Mouse (Mus musculus) CD4-positive helper T cell, adult 2 months (primary cell): ENCODE measurements around the gene Ston2.
"Not testable (repeated sequence)": the region's sequence is repeated elsewhere in the genome, so short reads cannot be mapped to it uniquely, and the experiment has no call there.

Experiments used
- DNase-seq: peaks from one replicate; pipeline ENCODE4 v3.0.0-alpha.2; 2012; ENCODE audit warnings: low read depth, missing footprints, low spot score

The Ston2 gene

GRCm38 (mm10) chr12:91751893-91752597 is 36.1 kb downstream of the Ston2 start:
- no peak for DNase-seq

DNA sequence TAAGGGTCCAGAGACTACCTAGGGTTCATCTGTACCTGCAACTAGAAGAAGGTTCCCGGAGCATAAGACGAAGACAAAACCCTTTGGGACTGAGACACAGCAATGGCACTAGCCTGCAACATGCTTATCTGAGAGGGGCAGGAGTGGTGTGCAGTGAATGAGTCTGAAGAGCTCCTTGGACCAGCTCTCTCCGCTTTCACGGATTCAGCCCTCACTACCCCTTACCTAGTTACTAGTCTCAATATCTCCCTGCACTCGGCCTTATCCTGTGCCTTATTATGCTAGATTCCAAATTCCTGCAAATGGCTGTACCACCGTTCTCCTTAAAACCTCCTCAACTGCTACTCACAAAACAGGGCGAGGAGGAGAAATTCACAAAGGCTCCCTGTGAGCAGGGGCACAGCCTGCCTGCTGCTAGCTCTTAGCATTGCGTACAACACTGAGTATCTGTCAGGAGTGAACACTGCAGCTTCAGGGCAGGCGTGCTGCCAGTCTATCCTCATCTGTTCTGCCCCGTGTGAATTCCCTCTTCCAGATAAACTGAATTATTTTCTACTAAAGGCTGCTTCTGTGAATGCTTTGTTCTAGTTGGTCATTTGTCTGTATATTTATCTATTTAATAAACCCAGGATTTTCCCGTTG is 38.5 kb downstream of the Ston2 start:
- DNase-seq: no peak

GRCm38 (mm10) chr12:91748241-91748865 is 39.8 kb downstream of the Ston2 start:
- no peak for DNase-seq

GRCm38 (mm10) chr12:91746839-91747238 is 41.3 kb downstream of the Ston2 start:
- not testable (repeated sequence) for DNase-seq

GRCm38 (mm10) chr12:91745758-91746290 is 42.4 kb downstream of the Ston2 start:
- no peak for DNase-seq

GRCm38 (mm10) chr12:91744091-91744490 is 44.1 kb downstream of the Ston2 start:
- no peak for DNase-seq

GRCm38 (mm10) chr12:91742916-91743315 is 45.3 kb downstream of the Ston2 start:
- DNase-seq: no peak

DNA sequence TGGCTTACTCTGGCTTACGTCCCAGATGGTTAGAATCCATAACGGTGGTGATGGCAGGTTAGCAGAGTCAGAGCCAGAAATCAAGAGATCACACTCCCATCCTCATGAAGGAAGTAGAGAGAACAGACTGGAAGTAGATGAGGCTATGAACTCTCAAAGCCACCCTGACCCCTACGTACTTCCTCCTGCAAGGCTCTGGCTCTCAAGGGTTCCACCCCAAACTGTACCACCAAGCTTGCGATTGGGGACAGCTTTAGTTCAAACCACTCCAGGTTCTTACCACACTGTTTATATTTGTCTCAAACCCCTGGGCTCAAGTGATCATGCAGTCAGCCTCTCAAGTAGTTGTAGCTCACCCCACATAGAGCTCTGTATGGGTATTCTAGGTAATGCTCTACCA is 49.8 kb downstream of the Ston2 start:
- DNase-seq: no peak

DNA sequence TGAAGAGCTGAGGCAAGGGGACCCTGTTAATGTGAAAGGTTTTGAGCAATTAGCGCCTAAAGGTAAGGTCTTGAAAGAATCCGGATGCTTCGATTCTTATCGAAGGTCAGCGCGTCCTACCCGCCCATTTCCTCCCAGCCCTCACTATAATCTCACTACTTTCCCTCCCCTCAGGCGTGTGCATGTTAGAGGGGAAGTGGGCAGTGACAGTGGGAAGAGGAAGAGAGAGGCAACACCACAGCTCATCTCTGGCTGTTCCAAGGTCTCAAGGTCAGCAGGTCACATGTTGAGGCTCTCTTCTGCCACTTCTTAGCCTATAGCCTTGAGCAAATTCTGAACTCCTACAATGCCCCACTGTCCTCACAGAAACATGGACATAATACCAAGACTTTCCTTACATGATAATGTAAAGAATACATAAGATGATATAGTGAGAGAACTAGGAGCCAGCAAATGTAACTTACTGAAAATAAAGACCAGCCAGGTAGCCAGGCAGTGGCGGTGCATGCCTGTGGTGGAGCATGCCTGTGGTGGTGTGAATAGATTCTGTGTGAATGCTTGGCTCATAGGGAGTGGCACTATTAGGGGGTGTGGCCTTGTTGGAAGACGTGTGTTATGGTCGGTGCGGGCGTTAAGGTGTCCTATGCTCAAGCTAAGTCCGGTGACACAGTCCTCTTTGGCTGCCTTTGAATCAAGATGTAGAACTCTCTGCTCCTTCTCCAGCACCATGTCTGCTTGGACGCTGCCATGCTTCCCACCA is 51.8 kb downstream of the Ston2 start:
- peak; percentile 38 for DNase-seq

DNA sequence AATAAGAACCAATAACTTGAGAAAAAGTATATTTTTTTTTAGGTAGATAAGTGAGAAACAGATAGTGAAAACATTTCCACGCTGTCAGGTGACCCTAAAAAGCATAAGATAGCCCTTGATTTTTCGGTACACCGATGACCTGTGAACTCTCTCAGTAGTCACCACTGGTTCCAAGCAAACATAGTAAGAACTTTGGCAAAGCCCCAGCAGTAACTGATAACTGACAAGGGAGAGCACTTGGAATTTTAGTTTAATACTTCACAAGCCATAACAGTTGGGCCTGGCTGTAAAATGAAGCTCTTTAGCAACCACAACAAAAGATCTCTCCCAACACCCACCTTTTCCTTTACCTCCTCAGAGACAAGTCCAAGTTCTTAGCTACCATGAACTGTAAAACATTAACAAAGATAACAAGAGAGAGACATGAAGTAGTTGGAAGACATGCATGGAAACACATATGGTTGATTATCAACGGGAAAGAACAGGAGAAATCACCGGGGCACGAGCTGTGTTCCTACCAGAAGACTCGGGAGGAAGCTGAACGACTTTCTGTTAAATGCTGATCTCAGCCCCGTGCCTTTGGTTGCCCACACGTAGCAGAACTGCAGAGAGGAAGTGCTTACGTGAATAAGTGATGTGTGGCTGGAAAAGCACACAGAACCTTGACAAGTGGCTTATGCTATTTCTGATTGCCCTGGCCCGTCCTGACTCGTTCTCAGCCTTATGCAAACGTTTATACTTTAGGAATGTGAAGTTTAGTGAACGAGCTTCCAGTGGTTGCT is 53.8 kb downstream of the Ston2 start:
- peak; percentile 63 for DNase-seq

GRCm38 (mm10) chr12:91732729-91733448 is 55.3 kb downstream of the Ston2 start:
- no peak for DNase-seq

- no peak for DNase-seq
Measured at GRCm38 (mm10) chr12:91726202-91726601, 62.0 kb downstream of the Ston2 start.

DNA sequence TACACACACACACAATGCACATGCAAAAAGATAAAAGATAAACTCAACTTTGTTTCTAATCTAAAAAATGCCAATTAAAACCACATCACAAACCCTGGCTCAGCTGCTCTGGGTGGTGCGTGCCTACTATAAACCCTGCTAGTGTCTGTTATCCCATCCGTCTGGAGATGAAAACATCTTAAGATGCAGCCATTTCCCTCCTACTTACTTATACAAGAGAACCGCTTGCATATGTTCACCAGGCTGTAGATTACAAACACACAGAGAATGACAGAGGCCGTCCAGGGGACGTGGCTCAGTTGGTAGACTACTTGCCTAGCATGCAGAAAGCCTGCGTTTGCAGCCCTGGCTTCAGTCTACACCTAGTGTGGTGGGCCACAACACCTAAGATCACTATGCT is 64.3 kb downstream of the Ston2 start:
- DNase-seq: no peak

DNA sequence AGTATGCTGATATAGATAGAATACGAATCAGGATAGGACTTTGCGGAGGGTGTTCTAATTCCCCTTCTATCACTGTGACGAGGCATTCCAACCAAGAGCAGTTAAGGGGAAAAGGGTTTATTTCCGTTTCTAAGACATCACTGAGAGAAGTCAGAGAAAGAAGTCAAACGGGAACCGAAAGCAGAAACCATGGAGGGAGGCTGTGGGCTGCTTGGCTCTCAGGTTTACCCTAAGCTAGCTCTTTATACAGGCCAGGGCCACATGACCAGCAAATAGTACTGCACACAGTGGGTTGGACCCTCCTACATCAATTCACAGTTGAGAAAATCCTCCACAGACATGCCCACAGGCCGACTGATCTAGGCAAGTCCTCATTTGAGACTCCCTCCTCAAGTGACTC is 69.1 kb downstream of the Ston2 start:
- no peak for DNase-seq

GRCm38 (mm10) chr12:91715686-91716085 is 72.5 kb downstream of the Ston2 start:
- no peak for DNase-seq

- no peak for DNase-seq
Measured at GRCm38 (mm10) chr12:91713358-91713757, 74.8 kb downstream of the Ston2 start.

DNA sequence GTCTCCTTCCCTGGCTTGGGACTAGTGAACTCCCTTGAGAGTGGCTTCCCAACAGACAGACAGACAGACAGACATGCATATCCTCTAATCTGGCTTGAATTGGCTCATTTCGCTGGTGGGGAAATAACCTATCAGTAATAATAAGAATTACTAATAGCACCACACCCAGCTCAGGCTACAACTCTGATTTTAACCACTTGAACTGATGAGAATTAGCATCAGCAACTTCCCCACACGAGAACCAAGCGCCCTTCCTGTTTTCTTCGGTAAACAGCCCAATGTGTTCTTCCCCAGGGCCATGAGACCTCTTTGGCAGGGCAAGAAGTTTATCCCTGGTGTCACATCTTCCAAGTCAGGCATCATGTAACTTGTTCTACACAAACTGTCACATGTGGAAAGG is 76.5 kb downstream of the Ston2 start:
- no peak for DNase-seq

GRCm38 (mm10) chr12:91710876-91711275 is 77.3 kb downstream of the Ston2 start:
- no peak for DNase-seq

DNA sequence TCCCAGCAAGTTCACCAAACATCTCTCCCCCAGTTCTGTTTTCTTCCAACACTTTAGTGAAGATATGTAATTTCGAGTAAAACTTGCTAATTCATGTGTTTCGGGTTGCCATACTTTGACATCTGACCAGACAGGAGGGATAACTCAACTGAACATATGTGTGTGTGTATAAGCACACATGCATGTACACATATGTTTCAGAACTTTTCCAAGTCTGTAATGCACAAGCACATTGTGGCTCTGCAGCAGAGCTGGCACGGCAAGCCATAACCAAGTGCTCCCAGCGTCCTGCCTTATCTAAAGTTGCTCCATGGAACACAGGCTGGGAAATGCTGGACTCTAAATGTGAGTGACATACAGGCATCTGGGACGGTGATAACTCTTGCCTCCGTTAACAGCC is 78.6 kb downstream of the Ston2 start:
- no peak for DNase-seq

- DNase-seq: no peak
Measured at GRCm38 (mm10) chr12:91709232-91709631, 79.0 kb downstream of the Ston2 start.
